In genomic region chr11:80377712-80378451, GRCm38 (mm10) we compare ENCODE assay signal across 8 mouse cellular contexts. TPM values are rescaled to one million over a fixed set of nuclear protein-coding genes. Genes with fewer than 3 reads are reported as not detected.
DNase-seq lines count a peak whose midpoint lies in the region; ATAC-seq lines count a peak whose summit lies in the region.

TSS of gene 5730455P16Rik (minus strand) at chr11:80378034.

- H3K4me1 ChIP-seq in hindbrain, embryonic 13.5 days (replicated peaks): peaks cover 17% of the 10 kb centered on the region

- peak; percentile 86 for ATAC-seq in hindbrain, embryonic 13.5 days (ENCODE audit: low FRiP score)

- no peaks in the 10 kb centered on the region for H3K27me3 ChIP-seq in hindbrain, embryonic 13.5 days

- peak within 1 kb of the TSS; percentile 83 for H3K4me2 ChIP-seq in hindbrain, embryonic 13.5 days

- no peaks in the 10 kb centered on the region for H3K9me3 ChIP-seq in hindbrain, embryonic 13.5 days

- H3K4me3 ChIP-seq in hindbrain, embryonic 13.5 days: peak within 1 kb of the TSS; percentile 88

- H3K36me3 ChIP-seq in hindbrain, embryonic 13.5 days: peaks cover 20% of the 10 kb centered on the region

- H3K27ac ChIP-seq in hindbrain, embryonic 13.5 days: peak within 1 kb of the TSS; percentile 95

- 2% methylated on average over 43 of the region's 43 CpGs for WGBS in hindbrain, embryonic 13.5 days

- peak within 1 kb of the TSS; percentile 98 for H3K9ac ChIP-seq in hindbrain, embryonic 13.5 days

- peak; percentile 79 for DNase-seq in T-cell, adult 2 months (ENCODE audit: low spot score)
- peak; percentile 92 to 94 for DNase-seq in cerebellum, postnatal 14 days
- peak; percentile 73 to 80 for DNase-seq in frontal cortex, postnatal 14 days (ENCODE audit: low spot score in 2 of 2)
- peak; percentile 58 for DNase-seq in left cerebral cortex, adult 11 months (ENCODE audit: low spot score)
- peak; percentile 87 for DNase-seq in lung, postnatal 36 days
- peak; percentile 86 for DNase-seq in retina, embryonic 14.5 days (ENCODE audit: low spot score)
- DNase-seq in thymus, postnatal 36 days: peak; percentile 72 to 76

RNA-seq across cellular contexts. Expression of gene 5730455P16Rik, which starts in this region (rescaled TPM):
- 30.8 and 37.3 TPM in 2 replicates for polyA plus RNA-seq in hindbrain, embryonic 13.5 days (2015; fragmentation: Nextera tagmentation; extraction: Ambion mirVana)

Comparison
In these comparisons a context has a peak if more than half of its experiments do, and no peak if none do; other contexts are left out.
1. Peak in every context shown above with its lines: DNase-seq, ATAC-seq, H3K4me3 ChIP-seq and H3K27ac ChIP-seq.